Mouse (Mus musculus): ENCODE measurements at regions not wholly inside any gene's neighbourhood (a gene's known extent, or its start where the extent isn't known, plus 50 kb on each side); places are given as distances from the start of the nearest gene placed in this dataset.

DNA sequence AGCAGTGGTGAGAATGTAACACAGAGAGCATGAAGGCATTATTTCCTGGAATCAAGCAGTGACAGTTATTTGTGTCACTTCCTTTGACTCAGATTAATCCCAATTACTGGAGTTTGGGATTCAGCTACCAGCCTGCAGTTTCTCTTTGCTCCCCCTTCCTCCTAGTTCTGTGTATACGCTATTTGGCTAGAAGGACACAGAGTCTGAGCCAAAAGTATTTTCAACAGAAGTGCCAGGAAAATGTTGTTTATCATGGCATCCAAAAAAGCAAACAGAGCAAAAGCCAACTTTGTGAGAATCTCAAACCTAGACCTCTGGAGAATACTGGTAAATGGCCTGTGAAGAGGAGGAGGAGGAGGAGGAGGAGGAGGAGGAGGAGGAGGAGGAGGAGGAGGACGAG lies 600.4 kb downstream of the Crisp4 start:
- TF ChIP-seq TCF12 (IDR thresholded peaks at IDR 0.05; ENCODE audit: insufficient read depth, poor library complexity, severe bottlenecking) (no peak), POLR2A (IDR thresholded peaks at IDR 0.05; ENCODE audit: insufficient read length, low read depth) (no peak), MYOG (IDR thresholded peaks at IDR 0.05; ENCODE audit: control insufficient read depth in 1 of 3, insufficient read depth in 1 of 3, insufficient read length in 2 of 3, low read depth in 2 of 3) (no peak)

All from myocyte (in vitro differentiated cells).